Mouse (Mus musculus) spleen, adult 12 weeks (tissue): ENCODE data around the gene Jmjd7.

Source experiments
- DNase-seq: peaks from one replicate; pipeline ENCODE4 v3.0.0; 2022; ENCODE audit warnings: low spot score

The Jmjd7 gene

DNA sequence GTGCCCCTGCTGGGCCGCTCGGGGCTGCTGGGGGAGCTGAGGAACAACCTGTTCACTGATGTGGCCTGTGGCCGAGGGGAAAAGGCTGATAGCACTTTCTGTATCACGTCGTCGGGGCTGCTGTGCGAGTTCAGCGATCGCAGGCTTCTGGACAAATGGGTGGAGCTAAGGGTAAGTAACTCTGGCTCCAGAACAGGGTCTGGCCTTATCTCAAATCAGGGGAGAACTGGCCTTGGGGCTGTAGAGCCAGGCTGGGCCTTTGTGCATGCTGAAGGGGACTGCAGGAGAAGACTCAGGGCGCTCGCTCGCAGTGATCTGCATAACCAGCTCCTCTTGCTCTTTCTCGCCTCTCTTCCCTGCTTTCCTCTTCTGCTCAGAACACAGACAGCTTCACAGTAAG lies 14.4 kb upstream of the Jmjd7 start:
- DNase-seq: no peak

DNA sequence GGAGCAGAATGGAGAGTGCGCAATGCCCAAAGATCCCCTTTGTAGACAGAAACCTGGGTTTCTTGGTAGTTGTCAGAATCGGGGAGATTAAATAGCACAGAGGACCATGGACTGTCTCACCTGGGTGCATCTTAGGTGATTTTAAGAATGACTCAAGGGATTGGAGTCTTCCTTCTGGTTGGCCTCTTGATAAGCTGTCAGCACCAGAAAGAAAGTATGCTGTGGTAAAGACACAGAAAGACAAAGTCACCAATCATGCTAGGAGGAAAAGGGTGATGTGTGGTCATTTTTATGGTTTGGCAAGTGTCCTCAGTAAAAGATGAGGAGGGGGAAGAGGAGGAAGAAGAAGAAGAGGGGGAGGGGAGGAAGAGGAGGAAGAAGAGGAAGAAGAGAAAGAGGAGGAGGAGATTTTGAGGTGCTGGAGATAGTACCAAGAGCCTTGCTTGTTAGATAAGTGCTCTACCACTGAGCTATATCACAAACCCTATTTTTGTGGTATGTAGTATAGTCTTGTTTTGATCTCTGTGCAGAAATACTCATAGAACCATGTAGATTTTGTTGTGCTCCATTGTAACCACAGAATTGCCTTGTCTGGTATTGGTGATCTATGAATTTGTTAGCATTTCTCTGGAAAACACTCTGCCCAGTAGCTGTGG lies 13.3 kb upstream of the Jmjd7 start:
- no peak for DNase-seq

DNA sequence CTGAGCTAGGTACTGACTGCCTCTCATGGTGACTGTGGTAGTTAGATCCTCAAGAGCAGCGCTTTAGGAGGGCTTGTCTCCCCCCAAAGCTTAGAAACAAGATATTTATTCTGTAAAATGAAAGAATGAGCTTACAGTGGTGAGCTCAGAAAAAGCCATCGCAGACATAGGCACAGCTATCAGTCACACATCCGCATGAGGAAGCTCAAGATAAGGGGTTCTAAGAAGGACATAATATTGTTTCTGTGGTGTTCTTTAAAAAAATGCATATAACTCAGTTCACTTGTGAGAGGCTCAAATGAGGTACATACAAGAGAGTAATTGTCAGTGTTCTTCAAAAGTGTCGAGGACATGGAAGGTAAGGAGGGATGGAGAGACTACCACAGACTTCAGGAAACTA lies 11.4 kb upstream of the Jmjd7 start:
- no peak for DNase-seq

DNA sequence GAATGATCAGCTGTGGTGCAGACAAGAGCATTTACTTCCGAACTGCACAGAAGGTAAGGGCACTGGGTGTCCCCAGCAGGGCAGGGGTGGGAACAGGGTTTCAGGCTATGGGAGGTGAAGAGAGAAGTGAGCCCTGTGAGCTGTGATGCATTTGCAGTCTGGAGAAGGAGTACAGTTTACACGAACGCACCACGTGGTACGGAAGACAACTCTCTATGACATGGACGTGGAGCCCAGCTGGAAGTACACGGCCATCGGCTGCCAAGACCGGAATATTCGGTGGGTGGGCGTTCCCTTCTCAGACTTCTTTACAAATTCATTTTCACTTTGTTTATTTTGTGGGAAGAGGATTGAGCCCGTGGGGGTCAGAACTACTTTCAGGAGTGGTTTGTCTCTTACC lies 9.7 kb upstream of the Jmjd7 start:
- no peak for DNase-seq

GRCm38 (mm10) chr2:120024337-120024736 lies 2.9 kb upstream of the Jmjd7 start:
- DNase-seq: no peak

GRCm38 (mm10) chr2:120027950-120028331 lies 658 bp downstream of the Jmjd7 start:
- no peak for DNase-seq

- no peak for DNase-seq
Observed at GRCm38 (mm10) chr2:120030380-120030779, 3.1 kb downstream of the Jmjd7 start.

GRCm38 (mm10) chr2:120032726-120033467 lies 5.6 kb downstream of the Jmjd7 start, which contains the start of gene Pla2g4b:
Gene Pla2g4b, plus strand, starts transcription at chr2:120033417.
- DNase-seq: no peak

- DNase-seq: no peak
Observed at GRCm38 (mm10) chr2:120033726-120034125, 6.4 kb downstream of the Jmjd7 start.

- no peak for DNase-seq
Observed at GRCm38 (mm10) chr2:120037744-120038143, 10.5 kb downstream of the Jmjd7 start.

- DNase-seq: no peak
Observed at GRCm38 (mm10) chr2:120040991-120041390, 13.7 kb downstream of the Jmjd7 start.

DNA sequence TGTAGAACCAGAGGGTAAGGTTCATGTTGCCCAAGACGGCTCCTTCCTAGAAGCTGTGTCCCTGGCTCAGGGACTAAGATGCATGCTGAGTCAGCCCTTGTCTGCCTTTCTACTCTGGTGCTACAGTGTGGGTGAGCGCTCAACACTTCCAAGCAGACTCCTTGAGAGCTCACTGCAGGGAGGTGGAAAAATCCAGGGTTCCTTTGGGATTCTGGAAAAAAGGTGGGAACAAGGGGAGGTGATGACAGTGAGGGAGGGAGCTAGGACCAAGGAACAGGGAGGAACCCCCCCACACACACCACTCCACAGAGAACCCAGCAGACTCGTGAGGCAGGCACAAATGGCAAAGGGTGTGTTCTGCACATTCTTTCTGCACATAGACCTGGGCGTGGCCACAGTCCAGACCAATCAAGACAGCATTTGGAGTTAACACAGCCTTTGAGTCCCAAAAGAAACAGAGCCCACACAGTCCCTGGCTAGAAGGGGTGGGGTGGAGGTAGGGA lies 16.9 kb downstream of the Jmjd7 start:
- DNase-seq: no peak

GRCm38 (mm10) chr2:120044676-120045075 lies 17.4 kb downstream of the Jmjd7 start:
- DNase-seq: no peak

DNA sequence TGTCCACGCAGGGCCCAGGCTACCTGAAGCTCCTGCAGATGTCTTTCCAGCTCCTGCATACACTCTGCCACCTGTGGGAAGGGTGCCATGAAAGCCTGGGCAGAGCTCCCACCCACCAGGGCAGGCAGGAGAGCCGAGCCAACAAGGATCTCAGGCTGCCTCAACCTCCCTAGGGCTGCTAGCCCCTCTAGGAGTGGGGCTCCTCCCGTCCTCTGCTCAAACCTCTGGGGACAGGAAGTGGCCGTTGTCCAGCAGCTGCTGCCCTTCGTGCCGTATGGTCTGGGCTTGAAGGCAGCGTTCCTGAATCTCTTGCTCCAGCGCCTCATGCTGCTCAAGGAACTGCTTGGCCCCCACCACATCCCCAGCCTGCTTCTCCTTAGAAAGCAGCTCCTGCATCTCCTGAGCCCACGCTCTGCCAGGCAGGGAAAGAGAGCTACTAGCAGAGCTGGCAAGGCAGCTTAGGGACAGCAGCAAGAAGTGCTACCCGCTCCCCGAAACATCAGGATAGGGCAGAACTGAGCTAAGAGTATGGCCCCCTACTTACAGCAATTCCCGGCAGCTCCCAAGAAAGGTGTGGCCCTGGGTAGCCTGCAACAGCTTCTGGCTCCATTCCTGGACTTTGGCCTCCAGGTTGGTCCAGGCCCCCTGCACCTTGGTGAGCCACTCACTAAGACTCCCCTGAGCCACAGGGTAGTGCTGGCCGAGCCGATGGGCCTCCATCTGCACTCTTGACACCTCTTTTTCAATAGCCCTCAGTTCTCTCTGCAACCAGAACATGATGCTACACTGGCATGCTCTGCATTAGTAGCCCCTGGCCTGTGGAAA lies 19.4 kb downstream of the Jmjd7 start:
- DNase-seq: no peak

DNA sequence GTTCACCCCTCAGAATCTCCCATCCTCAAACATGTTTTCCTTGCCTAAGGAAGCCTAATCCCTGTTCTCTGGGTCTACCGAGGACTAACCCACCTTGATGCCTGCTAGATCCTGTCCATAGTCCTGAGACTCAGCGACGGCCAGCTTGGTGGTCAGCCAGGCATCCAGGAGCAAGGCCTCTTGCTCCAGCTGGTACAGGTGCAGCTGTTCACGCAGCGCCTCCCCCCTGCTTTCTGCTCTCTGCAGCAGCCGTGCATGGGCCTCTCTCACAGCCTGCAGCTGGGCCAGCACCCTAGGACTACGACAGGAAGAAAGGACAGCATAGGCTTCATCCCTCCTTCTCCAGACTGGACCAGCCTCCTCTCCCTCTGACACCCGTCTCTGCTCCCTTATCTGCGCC lies 20.9 kb downstream of the Jmjd7 start:
- DNase-seq: no peak

DNA sequence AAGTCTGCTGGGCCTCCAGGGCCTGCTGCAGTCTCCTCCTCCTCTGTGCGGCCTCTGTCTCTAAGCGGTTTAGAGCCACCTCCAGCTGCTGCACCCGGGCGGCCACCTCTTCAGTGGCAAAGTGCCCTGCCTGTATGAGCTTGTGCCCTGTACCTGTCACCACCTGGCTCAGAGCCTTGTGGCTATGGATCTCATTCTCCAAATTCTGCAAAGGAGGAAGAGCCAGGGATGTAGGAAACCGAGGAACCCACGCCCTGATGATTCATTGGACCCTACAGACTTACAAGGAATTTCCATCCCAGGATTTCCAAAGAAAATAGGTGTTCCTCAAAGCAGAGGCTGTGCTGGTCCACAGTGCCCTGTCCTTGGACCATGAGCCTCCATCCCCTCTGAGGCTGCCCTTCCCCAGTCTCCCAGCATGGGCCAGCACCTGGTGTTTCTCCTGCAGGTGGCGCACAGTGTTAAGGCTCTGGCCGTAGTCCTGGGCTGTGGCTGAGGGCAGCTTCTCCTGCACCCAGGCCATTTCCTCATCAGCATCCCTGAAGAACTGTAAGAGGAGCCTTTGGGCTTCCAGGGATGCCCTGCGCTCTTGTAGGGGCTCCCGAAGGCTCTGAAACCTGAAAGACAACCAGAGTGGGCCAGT lies 22.5 kb downstream of the Jmjd7 start:
- no peak for DNase-seq

GRCm38 (mm10) chr2:120051405-120051804 lies 24.1 kb downstream of the Jmjd7 start:
- no peak for DNase-seq

- no peak for DNase-seq
Observed at GRCm38 (mm10) chr2:120054771-120055552, 27.7 kb downstream of the Jmjd7 start.

DNA sequence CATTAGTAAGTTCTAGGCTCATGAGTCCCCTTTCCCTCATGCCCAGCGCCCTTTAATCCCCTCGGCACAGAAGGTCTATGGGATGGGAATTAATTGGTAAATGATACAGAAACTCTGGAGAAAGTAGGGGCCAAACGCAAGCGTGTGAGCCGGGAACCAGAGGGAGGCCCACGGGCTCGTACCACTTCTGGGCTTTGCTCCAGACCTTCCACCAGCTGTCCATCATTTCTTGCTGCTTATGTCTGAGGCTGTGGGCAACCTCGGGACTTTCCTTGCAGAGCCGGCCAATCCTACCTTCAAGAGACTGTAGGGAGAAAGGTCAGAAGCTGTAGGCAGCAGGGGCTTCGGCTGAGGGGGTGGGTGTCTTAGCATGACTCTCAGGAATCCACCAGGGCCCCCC lies 28.6 kb downstream of the Jmjd7 start:
- DNase-seq: no peak

DNA sequence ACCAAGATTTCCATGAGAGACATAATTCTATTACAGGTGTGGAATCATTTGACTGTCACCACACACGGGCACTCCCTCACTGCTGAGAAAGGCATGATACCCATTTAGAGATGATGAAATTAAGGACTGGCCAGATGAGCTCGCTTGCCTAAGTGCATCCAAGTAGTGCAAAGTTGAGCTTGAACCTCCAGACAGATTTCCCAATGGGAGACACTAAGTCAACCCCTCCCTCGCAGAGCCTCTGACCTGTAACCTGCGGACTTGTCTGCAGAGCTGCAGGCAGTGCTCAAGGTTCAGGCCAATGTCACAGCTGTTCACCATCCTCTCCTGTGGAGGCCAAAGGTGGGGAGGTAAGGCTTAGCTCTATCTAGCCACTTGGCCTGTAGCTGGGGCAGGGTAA lies 31.5 kb downstream of the Jmjd7 start:
- DNase-seq: no peak

DNA sequence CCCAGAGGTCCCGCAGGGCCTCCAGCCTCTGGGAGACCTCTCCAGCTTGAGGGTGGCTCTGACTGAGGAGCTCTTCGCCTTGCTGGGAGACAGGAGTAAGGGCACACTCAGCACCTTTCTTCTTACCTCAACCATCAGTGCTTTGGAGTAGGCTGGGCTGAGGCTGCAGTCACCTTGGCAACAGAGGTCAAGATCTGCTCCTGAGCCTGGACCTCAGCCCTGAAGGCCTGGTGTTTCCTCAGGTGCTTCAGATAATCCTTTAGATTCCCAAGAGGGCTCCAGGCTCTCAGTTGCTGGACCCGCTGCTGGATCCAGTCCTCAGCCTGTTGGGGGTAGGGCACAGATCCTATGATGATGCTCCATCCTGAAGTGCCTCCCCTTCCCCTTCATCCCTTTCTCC lies 32.2 kb downstream of the Jmjd7 start:
- DNase-seq: no peak
